Mouse (Mus musculus) liver, adult 2 months (tissue): ENCODE results near the gene Etfa.

Experiments
- CTCF ChIP-seq: fragments of 200-500 bp; IDR thresholded peaks from 2 replicates; pipeline ENCODE4 v1.5.1; 2011; ENCODE audit warnings: low read depth, low read length, control low read depth
- POLR2A ChIP-seq: fragments of 200-500 bp; IDR thresholded peaks from 2 replicates; pipeline ENCODE4 v1.6.1; 2011; ENCODE audit warnings: low read length, control low read depth; ENCODE audit not compliant: insufficient read depth; ENCODE audit errors: extremely low read depth

DNA sequence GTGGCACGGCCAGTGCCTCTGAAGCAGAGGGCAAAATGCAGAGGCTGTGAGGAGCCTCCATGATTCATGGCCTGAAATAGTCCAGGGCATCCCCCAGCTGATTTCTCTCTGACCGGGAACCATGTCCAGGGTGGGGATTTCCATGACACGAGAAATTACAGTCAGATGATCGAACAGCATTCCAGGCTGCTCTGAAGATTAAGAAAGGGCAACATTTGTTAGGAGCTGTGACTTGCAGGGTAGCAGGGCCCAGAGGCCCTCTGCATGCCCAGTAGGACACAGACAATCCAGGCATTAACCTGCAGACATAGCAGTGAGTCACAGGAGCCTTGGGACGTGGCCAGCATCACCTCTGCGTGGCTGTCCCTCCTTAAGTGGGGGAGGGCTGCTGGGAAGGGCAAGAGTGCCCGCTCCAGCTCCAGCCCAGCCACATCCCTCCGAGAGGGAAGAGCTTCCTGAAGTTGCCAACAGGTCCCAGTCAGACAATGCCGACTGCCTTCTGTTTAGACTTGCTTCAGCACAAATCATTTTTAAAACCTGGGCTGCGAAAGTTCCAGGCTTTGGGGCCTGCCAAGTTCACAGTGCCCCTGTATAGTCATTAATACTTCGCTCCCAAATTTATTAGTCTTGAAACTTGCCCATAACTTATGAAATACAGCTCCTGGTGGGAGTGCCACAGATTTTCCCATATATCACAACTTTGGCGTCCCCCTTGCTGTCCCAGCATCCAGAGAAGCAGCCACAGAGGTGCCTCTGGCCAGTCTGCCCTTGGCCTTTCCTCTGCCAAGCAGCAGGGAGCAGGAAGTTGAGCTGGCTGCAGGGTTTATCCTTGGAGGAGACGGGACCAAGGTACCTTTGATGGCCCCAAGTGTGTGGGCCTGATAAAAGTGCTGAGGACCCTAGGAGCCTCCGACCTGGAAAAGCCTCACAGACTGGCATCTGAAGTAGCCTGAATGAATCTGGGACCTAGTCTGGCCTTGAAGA lies 79.4 kb downstream of the Etfa start:
- TF ChIP-seq POLR2A: no peak
- TF ChIP-seq CTCF: no peak
